Mouse (Mus musculus): ENCODE results near the gene Hdac4. TPM values are rescaled to one million over a fixed set of nuclear protein-coding genes. Genes with fewer than 3 reads are reported as not detected.

The Hdac4 gene
- polyA plus RNA-seq, 1 experiment from 2014 or later: 3.3 TPM

DNA sequence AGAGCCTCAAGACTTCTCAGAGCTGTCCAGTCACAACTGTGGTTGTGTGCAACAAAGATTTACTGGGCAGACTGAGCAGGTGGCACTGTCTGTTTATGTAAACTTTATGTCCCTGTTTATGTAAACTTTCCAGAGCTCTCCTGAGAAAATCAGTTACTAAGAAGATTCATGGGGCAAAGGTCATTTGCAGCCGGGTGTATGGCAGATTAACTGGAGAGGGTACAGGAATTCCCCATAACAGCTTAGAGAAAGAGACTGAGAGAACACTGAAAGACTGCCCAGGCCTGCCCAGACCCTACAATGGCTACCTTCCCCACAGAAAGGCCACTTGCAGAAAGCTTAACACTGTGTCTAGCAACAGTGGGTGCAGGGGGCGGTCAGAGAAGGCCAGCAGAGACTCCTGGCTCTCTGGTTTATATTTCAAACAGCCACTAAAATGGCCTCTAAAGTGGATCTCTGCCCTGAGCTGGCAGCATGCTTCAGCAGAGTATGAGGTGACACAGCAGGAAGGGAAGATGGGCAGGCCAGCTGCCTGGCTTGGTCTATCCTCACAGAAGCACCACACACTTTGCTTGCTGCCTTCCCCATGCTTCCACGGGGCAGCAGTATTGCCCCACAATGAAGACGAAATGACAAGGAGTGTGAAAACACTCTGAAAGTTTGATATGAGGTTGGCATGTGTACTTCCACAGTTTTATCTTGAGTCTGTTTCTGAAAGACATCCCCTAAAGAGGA, 179.4 kb downstream of the Hdac4 start:
- 55% methylated on average over 4 of the region's 4 CpGs for WGBS (ENCODE audit: insufficient replicate concordance)
- H3K4me3 ChIP-seq (replicated peaks): no peak overlapping the region
- no peaks in the 10 kb centered on the region for H3K27me3 ChIP-seq
- H3K9ac ChIP-seq: no peak overlapping the region
- H3K9me3 ChIP-seq (replicated peaks): no peaks in the 10 kb centered on the region
- no peak overlapping the region for H3K27ac ChIP-seq (replicated peaks)
- H3K36me3 ChIP-seq (replicated peaks): no peaks in the 10 kb centered on the region
- no peak overlapping the region for H3K4me2 ChIP-seq
- H3K4me1 ChIP-seq (replicated peaks): no peaks in the 10 kb centered on the region
- ATAC-seq (ENCODE audit: insufficient read depth): no peak

GRCm38 (mm10) chr1:92015252-92015651, 180.2 kb downstream of the Hdac4 start:
- no peak overlapping the region for H3K27ac ChIP-seq (replicated peaks)
- no peak overlapping the region for H3K4me3 ChIP-seq (replicated peaks)
- H3K27me3 ChIP-seq: no peaks in the 10 kb centered on the region
- H3K9ac ChIP-seq: no peak overlapping the region
- no peaks in the 10 kb centered on the region for H3K9me3 ChIP-seq (replicated peaks)
- H3K4me1 ChIP-seq (replicated peaks): no peaks in the 10 kb centered on the region
- H3K36me3 ChIP-seq (replicated peaks): no peaks in the 10 kb centered on the region
- H3K4me2 ChIP-seq: no peak overlapping the region
- ATAC-seq (ENCODE audit: insufficient read depth): no peak

DNA sequence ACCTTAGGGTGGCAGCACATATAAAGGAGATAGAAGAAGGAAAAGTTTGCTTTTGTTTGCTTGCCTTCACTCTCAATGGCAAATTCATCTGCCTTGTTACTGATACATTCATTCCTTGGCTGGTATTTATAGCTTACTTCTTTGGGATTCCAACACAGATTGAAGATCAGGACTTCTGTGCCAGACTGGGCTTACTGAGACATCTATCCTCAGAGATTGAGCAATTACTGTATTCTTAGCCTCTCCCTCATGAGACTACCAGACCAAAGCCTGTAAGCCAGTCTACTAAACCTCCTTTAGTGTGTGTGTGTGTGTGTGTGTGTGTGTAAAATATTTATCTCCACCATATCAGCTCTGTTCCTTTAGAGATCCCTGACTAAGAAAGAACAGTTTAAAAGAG, 181.0 kb downstream of the Hdac4 start:
- Histone ChIP-seq H3K9me3 (replicated peaks) (no peaks in the 10 kb centered on the region), H3K36me3 (replicated peaks) (no peaks in the 10 kb centered on the region), H3K4me2 (no peak overlapping the region), H3K4me3 (replicated peaks) (no peak overlapping the region), H3K9ac (no peak overlapping the region), H3K4me1 (replicated peaks) (no peaks in the 10 kb centered on the region), H3K27ac (replicated peaks) (no peak overlapping the region), H3K27me3 (no peaks in the 10 kb centered on the region)
- no peak for ATAC-seq (ENCODE audit: insufficient read depth)

GRCm38 (mm10) chr1:92006666-92007065, 188.8 kb downstream of the Hdac4 start:
- H3K9me3 ChIP-seq (replicated peaks): no peaks in the 10 kb centered on the region
- ATAC-seq (ENCODE audit: insufficient read depth): no peak
- no peak overlapping the region for H3K4me2 ChIP-seq
- 69% methylated on average over 1 of the region's 1 CpGs for WGBS (ENCODE audit: insufficient replicate concordance)
- no peaks in the 10 kb centered on the region for H3K27me3 ChIP-seq
- H3K36me3 ChIP-seq (replicated peaks): 0 out of 2 replicates have a peak, but pooled peaks cover 3% of the 10 kb centered on the region
- no peak overlapping the region for H3K4me3 ChIP-seq (replicated peaks)
- no peak overlapping the region for H3K9ac ChIP-seq
- H3K27ac ChIP-seq (replicated peaks): no peak overlapping the region
- H3K4me1 ChIP-seq (replicated peaks): no peaks in the 10 kb centered on the region

DNA sequence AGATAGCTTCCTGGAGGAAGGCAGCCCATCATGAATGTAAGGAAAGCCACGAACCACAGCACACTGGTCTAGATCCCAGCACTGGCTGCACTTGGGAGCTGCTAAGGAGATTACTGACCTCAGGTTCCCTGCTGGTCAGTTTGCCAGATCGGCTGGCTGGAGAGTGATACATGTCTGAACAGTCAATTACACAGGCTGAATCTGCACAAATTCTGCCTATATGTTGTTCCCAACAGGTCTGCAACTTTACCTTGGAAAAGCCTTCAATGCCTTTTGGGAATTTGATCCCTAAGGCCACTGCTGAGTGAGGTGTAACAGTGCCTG, 189.9 kb downstream of the Hdac4 start:
- no peak overlapping the region for H3K4me3 ChIP-seq (replicated peaks)
- no peaks in the 10 kb centered on the region for H3K4me1 ChIP-seq (replicated peaks)
- no peak for ATAC-seq (ENCODE audit: insufficient read depth)
- no peaks in the 10 kb centered on the region for H3K9me3 ChIP-seq (replicated peaks)
- no peak overlapping the region for H3K4me2 ChIP-seq
- H3K27ac ChIP-seq (replicated peaks): no peak overlapping the region
- no peak overlapping the region for H3K9ac ChIP-seq
- 0 out of 2 replicates have a peak, but pooled peaks cover 5% of the 10 kb centered on the region for H3K36me3 ChIP-seq (replicated peaks)
- H3K27me3 ChIP-seq: no peaks in the 10 kb centered on the region
- 52% methylated on average over 2 of the region's 2 CpGs for WGBS (ENCODE audit: insufficient replicate concordance)

GRCm38 (mm10) chr1:92004906-92005616, 190.4 kb downstream of the Hdac4 start:
- Histone ChIP-seq H3K4me2 (no peak overlapping the region), H3K4me3 (replicated peaks) (no peak overlapping the region), H3K9me3 (replicated peaks) (no peaks in the 10 kb centered on the region), H3K27me3 (no peaks in the 10 kb centered on the region), H3K36me3 (replicated peaks) (0 out of 2 replicates have a peak, but pooled peaks cover 5% of the 10 kb centered on the region), H3K27ac (replicated peaks) (no peak overlapping the region), H3K9ac (no peak overlapping the region), H3K4me1 (replicated peaks) (no peaks in the 10 kb centered on the region)
- 64% methylated on average over 8 of the region's 8 CpGs for WGBS (ENCODE audit: insufficient replicate concordance)
- ATAC-seq (ENCODE audit: insufficient read depth): no peak

DNA sequence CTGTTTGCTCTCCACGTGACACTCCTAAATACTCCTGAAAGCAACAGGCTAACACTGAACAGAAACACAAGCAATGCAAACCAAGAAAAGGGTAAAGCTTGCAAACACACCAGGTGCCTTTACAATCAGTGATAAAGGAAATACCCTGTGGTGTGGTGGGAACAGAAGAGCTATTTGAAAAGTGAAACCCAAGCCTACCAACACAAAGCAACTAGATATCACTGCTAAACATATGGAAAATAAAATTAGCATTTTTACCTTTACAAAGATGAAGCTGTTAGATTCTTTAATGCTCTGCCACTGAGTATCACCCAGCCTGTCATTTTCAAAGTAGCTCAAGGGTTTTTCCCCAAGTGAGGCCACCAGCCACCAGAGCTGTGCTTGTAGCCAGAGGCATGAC, 191.4 kb downstream of the Hdac4 start:
- Histone ChIP-seq H3K9me3 (replicated peaks) (no peaks in the 10 kb centered on the region), H3K4me2 (no peak overlapping the region), H3K36me3 (replicated peaks) (0 out of 2 replicates have a peak, but pooled peaks cover 5% of the 10 kb centered on the region), H3K27me3 (no peaks in the 10 kb centered on the region), H3K27ac (replicated peaks) (no peak overlapping the region), H3K4me1 (replicated peaks) (no peaks in the 10 kb centered on the region), H3K4me3 (replicated peaks) (no peak overlapping the region), H3K9ac (no peak overlapping the region)
- 66% methylated on average over 1 of the region's 1 CpGs for WGBS (ENCODE audit: insufficient replicate concordance)
- no peak for ATAC-seq (ENCODE audit: insufficient read depth)

- H3K9ac ChIP-seq: no peak overlapping the region
- no peak overlapping the region for H3K4me3 ChIP-seq (replicated peaks)
- no peaks in the 10 kb centered on the region for H3K4me1 ChIP-seq (replicated peaks)
- H3K27ac ChIP-seq (replicated peaks): no peak overlapping the region
- no peak for ATAC-seq (ENCODE audit: insufficient read depth)
- WGBS (ENCODE audit: insufficient replicate concordance): 76% methylated on average over 2 of the region's 2 CpGs
- 0 out of 2 replicates have a peak, but pooled peaks cover 5% of the 10 kb centered on the region for H3K36me3 ChIP-seq (replicated peaks)
- no peaks in the 10 kb centered on the region for H3K27me3 ChIP-seq
- no peaks in the 10 kb centered on the region for H3K9me3 ChIP-seq (replicated peaks)
- no peak overlapping the region for H3K4me2 ChIP-seq
Measured at GRCm38 (mm10) chr1:92000226-92000625, 195.3 kb downstream of the Hdac4 start.

- H3K36me3 ChIP-seq (replicated peaks): peaks cover 7% of the 10 kb centered on the region; the same call in 1 of the 2 replicates
- ATAC-seq (ENCODE audit: insufficient read depth): no peak
- 76% methylated on average over 9 of the region's 9 CpGs for WGBS (ENCODE audit: insufficient replicate concordance)
- H3K27me3 ChIP-seq: no peaks in the 10 kb centered on the region
- no peaks in the 10 kb centered on the region for H3K9me3 ChIP-seq (replicated peaks)
- no peak overlapping the region for H3K9ac ChIP-seq
- no peak overlapping the region for H3K4me3 ChIP-seq (replicated peaks)
- H3K27ac ChIP-seq (replicated peaks): no peak overlapping the region
- no peak overlapping the region for H3K4me2 ChIP-seq
- no peaks in the 10 kb centered on the region for H3K4me1 ChIP-seq (replicated peaks)
Measured at GRCm38 (mm10) chr1:91993658-91994165, 201.8 kb downstream of the Hdac4 start.

DNA sequence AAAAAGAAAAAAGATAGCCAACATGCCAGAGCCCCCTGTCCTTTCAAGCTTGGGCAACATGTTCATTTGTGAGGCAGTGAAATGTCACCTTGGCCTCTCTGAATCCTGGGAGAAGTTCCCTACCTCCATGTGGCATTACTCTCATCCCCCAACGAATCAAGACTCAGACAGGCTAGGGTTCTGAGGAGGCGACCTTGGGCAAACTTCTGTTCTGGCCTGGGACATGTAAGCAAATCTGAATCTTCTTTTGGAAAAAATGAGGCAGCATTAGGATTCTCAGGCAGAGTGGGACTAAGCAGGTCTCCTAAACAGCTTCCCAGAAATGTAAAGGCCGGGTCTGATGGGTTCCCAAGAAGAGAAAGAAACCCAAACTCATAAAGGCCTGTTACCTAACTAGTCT, 202.8 kb downstream of the Hdac4 start:
- no peak for ATAC-seq (ENCODE audit: insufficient read depth)
- no peak overlapping the region for H3K4me3 ChIP-seq (replicated peaks)
- WGBS (ENCODE audit: insufficient replicate concordance): 55% methylated on average over 3 of the region's 3 CpGs
- H3K27ac ChIP-seq (replicated peaks): no peak overlapping the region
- H3K9me3 ChIP-seq (replicated peaks): no peaks in the 10 kb centered on the region
- H3K27me3 ChIP-seq: no peaks in the 10 kb centered on the region
- H3K4me1 ChIP-seq (replicated peaks): no peaks in the 10 kb centered on the region
- H3K36me3 ChIP-seq (replicated peaks): peaks cover 7% of the 10 kb centered on the region; the same call in 1 of the 2 replicates
- H3K4me2 ChIP-seq: no peak overlapping the region
- H3K9ac ChIP-seq: no peak overlapping the region

DNA sequence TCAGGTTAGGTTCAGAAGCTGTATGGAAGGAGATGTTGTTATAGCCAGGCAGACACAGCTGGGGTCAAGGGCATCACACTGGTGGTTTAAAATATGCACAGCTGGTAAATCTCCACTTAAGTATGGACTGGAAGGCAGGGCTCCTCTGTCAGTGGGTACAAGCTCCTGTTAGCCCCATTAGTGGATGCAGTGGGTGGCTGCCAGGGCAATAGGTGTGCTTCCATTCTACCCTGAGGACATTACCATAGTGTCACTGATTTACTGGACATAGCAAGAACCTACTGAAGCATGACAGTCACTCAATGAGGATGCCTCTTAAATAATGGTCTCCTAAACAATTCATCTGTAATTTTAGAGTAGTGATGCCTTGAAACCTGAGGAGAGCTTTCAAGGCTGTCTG, 203.9 kb downstream of the Hdac4 start:
- Histone ChIP-seq H3K4me2 (no peak overlapping the region), H3K9ac (no peak overlapping the region), H3K27me3 (no peaks in the 10 kb centered on the region), H3K4me1 (replicated peaks) (no peaks in the 10 kb centered on the region), H3K36me3 (replicated peaks) (peaks cover 11% of the 10 kb centered on the region; the same call in 1 of the 2 replicates), H3K27ac (replicated peaks) (no peak overlapping the region), H3K9me3 (replicated peaks) (no peaks in the 10 kb centered on the region), H3K4me3 (replicated peaks) (no peak overlapping the region)
- ATAC-seq (ENCODE audit: insufficient read depth): no peak

Data from liver, embryonic 15.5 days (tissue).